Mouse (Mus musculus) midbrain, embryonic 10.5 days (tissue): Measurements from ENCODE around the gene A430033K04Rik. TPM values are rescaled to one million over a fixed set of nuclear protein-coding genes. Genes with fewer than 3 reads are reported as not detected.

Experiments used
- microRNA-seq: library from miRNA; unstranded; fragments of <30 nt; microRNA quantifications from one replicate; pipeline ENCODE4, GENCODE M21; 2017
- polyA plus RNA-seq: library from polyadenylated mRNA; unstranded; fragments of >200 nt; fragmentation: Nextera tagmentation; extraction: Ambion mirVana; gene quantifications from 2 replicates; pipeline ENCODE4 v1.2.1, GENCODE M21; 2016

Gene A430033K04Rik
- polyA plus RNA-seq, 1 experiment from 2014 or later: 8.4 TPM

Small RNA genes within 50 kb of the gene (microRNA-seq; reads per million reads assigned to microRNA genes)
- not detected for gene Gm24082

Other genes with a start within 250 kb of the A430033K04Rik start
- gene Zfp157, start 181.4 kb upstream of the A430033K04Rik start, polyA plus RNA-seq: 38.3 and 50.0 TPM in 2 replicates
- not detected in 2 replicates for gene 1700123K08Rik, start 58.1 kb upstream of the A430033K04Rik start, polyA plus RNA-seq
- 55.8 and 60.4 TPM in 2 replicates for gene Zfp68, start 3.1 kb upstream of the A430033K04Rik start, polyA plus RNA-seq
- gene Fam20c, start 131.7 kb downstream of the A430033K04Rik start, polyA plus RNA-seq: 7.0 and 9.5 TPM in 2 replicates
- gene Gm5294, start 197.2 kb downstream of the A430033K04Rik start, polyA plus RNA-seq: not detected in 2 replicates